Mouse (Mus musculus): ENCODE measurements around the gene Mfsd8. TPM values are rescaled to one million over a fixed set of nuclear protein-coding genes. Genes with fewer than 3 reads are reported as not detected.
"Not testable (repeated sequence)": the region's sequence is repeated elsewhere in the genome, so short reads cannot be mapped to it uniquely, and the experiment has no call there.

Mfsd8 gene
- 10 to 100 TPM; 16.7 to 22.1 TPM for total RNA-seq (2021)

DNA sequence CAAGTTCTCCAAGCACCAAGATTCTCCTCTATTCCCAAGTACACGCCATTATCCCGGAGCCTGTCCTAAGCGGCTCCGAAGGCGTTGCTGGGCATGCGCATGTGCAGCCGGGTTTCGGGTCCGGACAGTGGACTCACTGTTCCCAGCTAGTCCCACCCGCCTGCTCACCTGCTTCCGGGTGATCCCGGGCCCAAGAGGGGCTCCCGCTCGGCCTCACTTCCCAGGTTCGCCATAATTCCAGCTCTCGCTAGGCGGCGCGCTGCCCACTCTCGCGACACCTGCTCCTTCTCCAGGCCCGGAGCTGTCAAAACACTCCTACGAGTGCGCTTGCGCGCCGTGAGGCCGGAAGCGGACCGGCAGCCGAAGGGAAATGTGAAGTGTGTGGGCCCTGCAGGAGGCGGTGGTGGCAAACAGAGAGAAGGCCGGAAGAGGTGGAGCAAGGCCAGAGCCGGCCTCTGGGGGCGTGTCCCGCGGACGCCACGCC lies at the start of gene Mfsd8:
TSS of gene Mfsd8 (minus strand) at position 414 of the 484 bp plus-strand sequence.
- intact Hi-C loops (cut with DNase I), result loop anchor here (5.0 kb wide), 1 partner anchor 46 kb away; no protein-coding TSS in a partner anchor
- peak; percentile 95 to 96 for DNase-seq (ENCODE audit: low spot score in 2 of 2)

DNA sequence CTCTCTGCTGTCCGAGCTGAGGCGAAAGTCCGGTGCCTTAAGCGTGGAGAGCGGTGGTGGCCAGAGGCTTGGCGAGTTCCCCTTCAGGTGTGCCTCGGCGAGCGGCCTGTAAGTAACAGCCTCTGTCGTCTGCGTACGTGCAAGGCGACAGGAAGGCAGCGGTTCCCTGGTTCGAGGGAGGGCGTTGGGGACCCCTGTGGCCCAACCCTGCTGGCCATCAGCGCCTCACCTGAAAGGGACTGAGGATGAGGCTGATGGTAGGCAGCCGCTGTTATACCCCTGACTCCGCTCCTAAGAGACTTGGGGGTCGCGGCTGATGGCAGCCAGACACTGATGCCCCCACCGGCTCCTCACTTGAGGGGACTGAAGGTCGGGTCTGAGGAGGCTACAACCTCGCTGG lies 47.6 kb upstream of the Mfsd8 start:
- intact Hi-C loops (cut with DNase I), result loop anchor here (5.0 kb wide), 1 partner anchor 47 kb away; the partner anchor contains the start of genes Abhd18 and Mfsd8
- peak in 1 of 2 experiments; percentile 22 for DNase-seq (ENCODE audit: low spot score in 2 of 2)

DNA sequence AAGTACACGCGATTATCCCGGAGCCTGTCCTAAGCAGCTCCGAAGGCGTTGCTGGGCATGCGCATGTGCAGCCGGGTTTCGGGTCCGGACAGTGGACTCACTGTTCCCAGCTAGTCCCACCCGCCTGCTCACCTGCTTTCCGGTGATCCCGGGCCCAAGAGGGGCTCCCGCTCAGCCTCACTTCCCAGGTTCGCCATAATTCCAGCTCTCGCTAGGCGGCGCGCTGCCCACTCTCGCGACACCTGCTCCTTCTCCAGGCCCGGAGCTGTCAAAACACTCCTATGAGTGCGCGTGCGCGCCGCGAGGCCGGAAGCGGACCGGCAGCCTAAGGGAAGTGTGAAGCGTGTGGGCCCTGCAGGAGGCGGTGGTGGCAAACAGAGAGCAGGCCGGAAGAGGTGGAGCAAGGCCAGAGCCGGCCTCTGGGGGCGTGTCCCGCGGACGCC lies 47.2 kb upstream of the Mfsd8 start:
- peak; percentile 98 to 99 for DNase-seq (ENCODE audit: low spot score in 2 of 2)
- intact Hi-C loops (cut with DNase I), result loop anchor here (5.0 kb wide), 1 partner anchor 47 kb away; the partner anchor contains the start of genes Abhd18 and Mfsd8

DNA sequence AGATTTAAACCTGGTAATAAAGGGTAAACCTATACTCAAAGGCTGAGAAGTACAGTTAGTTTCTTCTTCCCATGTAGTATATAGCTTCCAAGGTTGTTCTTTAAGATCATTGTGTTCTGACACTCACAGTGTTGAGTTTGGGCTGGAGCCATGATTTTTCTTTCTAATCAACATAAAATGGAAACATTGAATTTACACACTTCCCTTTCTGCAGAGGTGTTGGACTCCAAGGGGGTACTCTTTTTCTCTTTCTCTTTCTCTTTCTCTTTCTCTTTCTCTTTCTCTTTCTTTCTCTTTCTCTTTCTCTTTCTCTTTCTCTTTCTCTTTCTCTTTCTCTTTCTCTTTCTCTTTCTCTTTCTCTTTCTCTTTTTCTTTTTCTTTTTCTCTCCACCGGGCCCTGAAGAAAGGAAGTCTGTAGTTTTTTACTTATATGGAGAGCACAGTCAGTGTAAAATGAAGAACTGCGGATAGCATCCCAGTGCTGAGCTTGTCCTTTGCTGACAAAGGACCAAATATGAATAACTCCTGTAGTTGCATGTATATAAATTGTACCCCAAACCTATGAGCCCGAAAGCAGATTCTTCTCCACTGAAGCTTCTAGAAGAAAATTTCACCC lies 6.5 kb upstream of the Mfsd8 start:
- DNase-seq (ENCODE audit: low spot score in 2 of 2); intact Hi-C loops (cut with DNase I): not testable (repeated sequence)

DNA sequence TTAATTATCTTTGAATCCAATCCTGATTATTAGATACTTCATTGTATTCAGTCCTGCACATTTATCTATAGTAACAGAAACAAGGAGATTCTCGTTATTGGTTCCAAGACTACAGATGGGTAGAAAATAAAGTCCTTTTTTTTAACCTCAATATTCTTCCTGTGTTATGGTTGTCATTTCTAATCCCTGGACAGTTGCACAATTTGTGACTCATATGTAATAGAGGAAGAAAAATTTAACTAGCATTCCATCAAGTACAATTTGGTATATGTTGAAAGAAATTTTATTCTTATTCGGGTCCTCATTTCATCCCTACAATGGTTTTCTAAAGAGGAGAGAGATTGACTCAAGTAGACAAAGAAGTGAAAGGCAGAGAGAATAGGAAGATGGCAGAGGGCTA lies 1.2 kb upstream of the Mfsd8 start:
- intact Hi-C loops (cut with DNase I), result loop anchor here (5.0 kb wide), 1 partner anchor 44 kb away; no protein-coding TSS in a partner anchor
- not testable (repeated sequence) for DNase-seq (ENCODE audit: low spot score in 2 of 2)

DNA sequence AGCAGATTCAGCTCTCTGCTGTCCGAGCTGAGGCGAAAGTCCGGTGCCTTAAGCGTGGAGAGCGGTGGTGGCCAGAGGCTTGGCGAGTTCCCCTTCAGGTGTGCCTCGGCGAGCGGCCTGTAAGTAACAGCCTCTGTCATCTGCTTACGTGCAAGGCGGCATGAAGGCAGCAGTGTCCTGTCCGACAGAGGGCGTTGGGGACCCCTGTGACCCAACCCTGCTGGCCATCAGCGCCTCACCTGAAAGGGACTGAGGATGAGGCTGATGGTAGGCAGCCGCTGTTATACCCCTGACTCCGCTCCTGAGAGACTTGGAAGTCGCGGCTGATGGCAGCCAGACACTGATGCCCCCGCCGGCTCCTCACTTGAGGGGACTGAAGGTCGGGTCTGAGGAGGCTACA lies 332 bp upstream of the Mfsd8 start:
- intact Hi-C loops (cut with DNase I), result loop anchor here (5.0 kb wide), 1 partner anchor 45 kb away; no protein-coding TSS in a partner anchor
- peak; percentile 37 to 55 for DNase-seq (ENCODE audit: low spot score in 2 of 2)

DNA sequence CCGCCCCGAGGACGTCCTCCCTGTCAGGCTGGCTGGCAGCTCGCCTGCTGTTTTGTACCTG lies 101 bp upstream of the Mfsd8 start, which contains the start of gene Abhd18:
TSS of gene Abhd18 (plus strand) at position 14 of the 61 bp plus-strand sequence.
- not testable (repeated sequence) for DNase-seq (ENCODE audit: low spot score in 2 of 2)
- intact Hi-C loops (cut with DNase I), result loop anchor here (5.0 kb wide), 1 partner anchor 46 kb away; no protein-coding TSS in a partner anchor

DNA sequence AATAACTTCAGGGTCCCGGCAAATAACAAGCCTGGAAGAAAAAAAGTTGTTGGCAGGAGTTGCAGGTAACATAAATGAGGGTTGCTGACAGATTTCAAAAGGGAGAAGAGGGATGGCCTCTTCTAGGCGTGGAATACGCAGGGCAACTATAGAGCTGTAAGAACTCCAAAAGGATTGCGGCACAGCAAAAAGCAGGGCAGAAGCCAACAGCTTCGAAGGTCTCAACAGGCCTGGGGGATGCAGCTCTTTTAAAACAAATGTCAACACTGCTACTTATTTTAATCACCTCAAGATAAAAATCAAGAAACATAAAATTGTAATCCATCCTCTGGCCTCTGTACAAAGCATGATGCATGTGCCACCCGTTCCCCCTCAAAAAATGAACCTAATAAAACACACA lies 1.2 kb downstream of the Mfsd8 start:
- peak in 1 of 2 experiments; percentile 8 for DNase-seq (ENCODE audit: low spot score in 2 of 2)
- intact Hi-C loops (cut with DNase I), result loop anchor here (5.0 kb wide), 1 partner anchor 47 kb away; no protein-coding TSS in a partner anchor

DNA sequence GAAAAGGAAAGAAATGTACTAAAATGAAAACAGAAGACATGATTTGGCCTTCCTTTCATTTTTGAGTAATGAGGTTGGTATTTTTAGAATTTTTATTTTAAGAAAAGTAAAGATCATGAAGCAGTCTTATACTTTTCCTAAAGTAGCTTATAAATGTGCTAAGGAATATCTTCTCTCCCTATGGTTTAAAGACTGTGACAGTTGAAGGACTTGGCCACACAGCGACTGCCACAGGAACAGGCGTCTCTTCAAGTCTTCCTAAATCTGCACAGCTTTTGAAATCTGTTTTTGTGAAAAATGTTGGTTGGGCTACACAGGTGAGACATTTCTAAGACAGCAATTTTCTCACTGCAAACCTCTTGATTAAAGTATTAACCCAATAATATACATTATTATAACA lies 33.4 kb downstream of the Mfsd8 start:
- intact Hi-C loops (cut with DNase I), result no loop called here
- no peak for DNase-seq (ENCODE audit: low spot score in 2 of 2)

DNA sequence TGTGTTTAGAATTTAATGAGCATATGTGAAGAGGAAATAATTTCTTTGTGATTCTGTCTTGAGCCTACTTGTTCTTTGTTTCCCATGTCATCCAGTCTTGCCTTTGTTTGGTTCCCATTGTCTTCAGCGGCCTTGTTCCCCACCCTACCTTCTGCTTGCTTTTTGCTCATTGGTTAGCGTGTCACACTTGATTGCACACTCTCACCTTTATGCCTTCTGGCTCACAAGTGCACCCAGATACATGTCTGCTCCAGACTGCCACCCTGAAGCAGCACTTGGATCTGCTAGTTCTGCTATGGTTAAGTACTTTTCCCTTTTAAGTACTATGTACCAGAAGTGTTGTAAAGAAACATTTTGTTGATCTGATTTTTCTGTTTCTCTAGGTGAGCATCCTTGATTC lies 36.8 kb downstream of the Mfsd8 start:
- no peak for DNase-seq (ENCODE audit: low spot score in 2 of 2)
- intact Hi-C loops (cut with DNase I), result no loop called here

DNA sequence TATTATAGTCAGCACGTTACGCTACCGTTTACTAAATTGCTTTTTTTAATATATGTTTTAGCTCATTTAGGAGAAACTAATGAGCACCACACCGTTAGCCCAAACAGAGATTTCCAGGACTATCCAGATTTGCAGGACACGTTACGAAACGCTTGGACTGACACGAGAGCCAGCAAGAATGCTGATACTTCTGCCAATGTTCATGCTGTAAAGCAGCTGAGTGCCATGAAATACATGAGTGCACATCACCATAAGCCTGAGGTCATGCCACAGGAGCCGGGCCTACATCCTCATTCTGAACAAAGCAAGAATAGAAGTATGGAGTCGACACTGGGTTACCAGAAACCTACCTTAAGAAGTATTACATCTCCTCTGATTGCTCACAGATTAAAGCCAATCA lies 38.0 kb downstream of the Mfsd8 start:
- intact Hi-C loops (cut with DNase I), result no loop called here
- DNase-seq (ENCODE audit: low spot score in 2 of 2), result no peak

DNA sequence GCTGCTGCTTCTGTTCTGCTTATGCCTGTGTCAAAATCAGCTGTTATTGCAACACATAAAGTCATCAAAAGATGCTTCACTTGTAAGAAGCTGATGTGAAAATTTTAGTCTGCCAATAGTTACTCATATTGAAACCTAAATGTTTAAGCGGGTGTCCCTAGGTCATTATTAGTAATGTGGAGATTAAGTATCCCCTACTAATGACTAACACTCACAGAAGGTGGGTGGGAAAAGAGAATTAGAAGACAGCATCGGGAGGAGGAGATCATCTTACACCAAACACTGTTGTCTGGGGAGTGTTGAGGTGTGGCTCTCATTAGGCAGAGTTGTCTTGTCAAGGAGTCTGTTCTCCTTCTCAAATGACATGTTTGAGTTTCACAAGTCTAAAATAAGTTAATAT lies 39.8 kb downstream of the Mfsd8 start:
- no peak for DNase-seq (ENCODE audit: low spot score in 2 of 2)
- intact Hi-C loops (cut with DNase I), result no loop called here

DNA sequence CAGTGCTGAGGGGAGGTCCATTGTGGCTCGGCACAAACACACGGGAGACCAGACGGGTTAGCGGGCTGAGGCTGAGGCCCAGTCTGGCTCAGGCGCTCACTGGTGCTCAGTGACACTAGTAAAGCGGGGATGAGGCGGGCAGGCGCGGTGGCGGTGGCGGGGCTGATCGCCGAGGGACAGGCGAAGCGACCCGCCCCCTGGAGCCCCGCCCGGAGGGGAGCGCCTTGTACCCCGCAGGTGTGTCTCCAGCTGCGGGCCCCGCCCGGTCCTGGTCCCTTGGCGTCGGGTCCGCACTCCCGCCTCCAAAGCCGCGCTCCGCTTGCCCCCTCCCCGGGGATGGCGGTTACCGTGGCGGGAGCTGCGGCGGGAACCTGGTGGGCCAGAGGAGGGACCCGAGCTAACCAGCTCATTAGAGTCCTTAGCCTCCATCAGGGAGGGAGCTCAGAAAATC lies 46.3 kb downstream of the Mfsd8 start:
- no peak for DNase-seq (ENCODE audit: low spot score in 2 of 2)
- intact Hi-C loops (cut with DNase I), result no loop called here

DNA sequence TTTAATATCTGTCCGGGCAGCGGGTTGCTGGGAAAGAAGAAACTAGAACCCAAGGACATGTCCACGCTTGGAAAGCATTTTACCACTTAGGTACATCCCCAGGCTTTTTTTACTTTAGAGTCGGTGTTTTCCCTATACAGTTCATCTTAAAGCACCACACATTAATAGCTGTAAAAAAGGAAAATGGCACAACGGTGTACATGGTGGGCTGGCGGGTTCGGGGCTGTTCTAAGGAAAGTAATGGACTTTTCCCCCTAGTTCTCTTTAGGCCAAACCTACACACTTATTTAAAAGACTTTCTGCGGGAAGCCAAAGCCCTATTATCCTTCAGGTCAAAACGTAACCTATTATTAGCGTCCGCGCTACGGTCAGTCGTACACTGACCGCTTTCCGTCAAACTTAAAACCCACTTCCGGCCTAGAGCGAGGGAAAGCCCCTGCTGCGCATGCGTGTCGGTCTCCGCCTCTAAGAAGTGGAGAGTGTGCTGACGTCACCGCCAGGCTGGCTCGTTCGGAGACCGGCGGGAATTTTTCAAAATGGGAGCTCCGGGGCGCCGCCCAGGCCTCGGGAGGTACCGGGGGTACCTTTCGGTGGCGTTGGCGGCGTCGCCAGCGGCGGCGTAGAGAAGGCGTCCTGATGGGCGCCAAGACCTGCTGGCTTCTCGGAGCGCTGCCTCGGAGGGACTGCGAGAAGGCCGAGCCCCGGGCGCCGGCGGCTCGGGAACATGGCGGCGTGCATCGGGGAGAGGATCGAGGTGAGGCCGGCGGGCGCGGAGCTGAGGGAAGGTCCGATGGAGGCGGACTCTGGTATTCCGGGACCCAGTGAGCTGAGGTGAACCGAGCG lies 46.9 kb downstream of the Mfsd8 start, which contains the start of gene Plk4:
TSS of gene Plk4 (plus strand) at position 490 of the 843 bp plus-strand sequence.
- intact Hi-C loops (cut with DNase I), result no loop called here
- peak; percentile 94 for DNase-seq (ENCODE audit: low spot score in 2 of 2)

DNA sequence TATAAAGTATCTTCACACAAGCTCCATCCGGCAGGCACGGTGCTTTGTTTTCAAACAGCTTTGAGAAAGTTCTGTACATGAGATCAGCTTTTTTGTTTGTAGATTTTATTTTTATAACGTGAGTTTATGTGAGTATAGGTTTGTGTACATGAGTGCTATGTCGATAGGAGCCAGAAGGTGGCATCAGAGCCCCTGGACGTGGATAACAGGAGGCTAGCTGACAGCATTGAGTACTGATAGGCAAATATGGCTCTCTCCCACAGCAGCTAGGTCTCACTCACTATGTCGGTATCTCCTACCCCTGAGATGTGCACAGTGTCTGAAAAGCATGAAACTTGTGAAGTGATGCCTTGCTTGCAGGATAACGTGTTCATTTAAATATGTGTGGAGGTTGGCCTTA lies 48.2 kb downstream of the Mfsd8 start:
- no peak for DNase-seq (ENCODE audit: low spot score in 2 of 2)
- intact Hi-C loops (cut with DNase I), result no loop called here

DNA sequence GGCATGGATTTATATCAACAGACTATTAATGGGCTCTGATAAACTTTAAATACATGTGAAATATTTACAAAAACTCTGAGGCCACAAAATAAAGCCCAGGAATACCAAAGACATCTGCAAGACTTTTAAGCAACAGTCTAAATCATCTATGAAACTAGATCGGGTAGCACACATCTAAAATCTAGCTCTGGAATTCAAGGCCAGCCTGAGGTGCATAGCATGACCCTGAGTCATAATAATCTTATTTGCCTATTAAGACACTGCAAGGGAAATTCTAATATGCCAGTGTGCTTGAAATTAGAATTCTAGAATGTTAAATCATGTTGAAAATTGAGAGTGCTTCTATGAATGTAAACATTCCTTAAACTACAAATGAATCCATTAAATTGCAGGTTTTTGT lies 48.6 kb downstream of the Mfsd8 start:
- intact Hi-C loops (cut with DNase I), result no loop called here

DNA sequence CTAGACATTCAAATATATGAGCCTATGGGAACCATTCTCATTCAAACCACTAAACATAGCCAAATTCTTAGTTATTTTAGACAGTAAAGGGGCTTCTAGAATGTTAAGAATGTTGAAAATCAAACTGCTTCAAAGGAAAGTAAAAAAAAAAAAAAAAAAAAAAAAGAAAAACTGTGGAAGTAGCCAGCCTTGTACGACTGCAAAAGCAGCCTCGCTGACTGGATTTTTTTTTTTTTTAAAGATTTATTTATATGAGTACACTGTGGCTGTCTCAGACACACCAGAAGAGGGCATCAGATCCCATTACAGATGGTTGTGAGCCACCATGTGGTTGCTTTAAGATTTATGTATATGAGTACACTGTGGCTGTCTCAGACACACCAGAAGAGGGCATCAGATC lies 52.9 kb downstream of the Mfsd8 start:
- intact Hi-C loops (cut with DNase I), result no loop called here
- no peak for DNase-seq (ENCODE audit: low spot score in 2 of 2)

More for the DNA sequence above, 48.6 kb downstream of the Mfsd8 start:
- DNase-seq (ENCODE audit: low spot score in 2 of 2), result no peak

All from left cerebral cortex, postnatal 36 days (tissue).